Mouse (Mus musculus) B cell, adult 2 months (primary cell): Measurements from ENCODE around the gene Fpgs.
A peak's percentile ranks its signal among the peaks of the same experiment; 100 is the strongest.

Source experiments
- DNase-seq, 2 experiments: peaks; one replicate each; pipeline ENCODE4 v3.0.0; 2022

The Fpgs gene

GRCm38 (mm10) chr2:32693823-32694411, 10.0 kb downstream of the Fpgs start:
- peak; percentile 95 for DNase-seq

- no peak for DNase-seq
Observed at GRCm38 (mm10) chr2:32693282-32693681, 10.7 kb downstream of the Fpgs start.

GRCm38 (mm10) chr2:32692496-32692895, 11.4 kb downstream of the Fpgs start:
- no peak for DNase-seq

- no peak for DNase-seq
Observed at GRCm38 (mm10) chr2:32691041-32691440, 12.9 kb downstream of the Fpgs start.

GRCm38 (mm10) chr2:32689420-32689819, 14.5 kb downstream of the Fpgs start:
- DNase-seq, result peak; percentile 95 to 96

GRCm38 (mm10) chr2:32687562-32687961, 16.4 kb downstream of the Fpgs start:
- no peak for DNase-seq

GRCm38 (mm10) chr2:32686640-32687039, 17.3 kb downstream of the Fpgs start:
- no peak for DNase-seq

- no peak for DNase-seq
Observed at GRCm38 (mm10) chr2:32685807-32686206, 18.1 kb downstream of the Fpgs start.

- no peak for DNase-seq
Observed at GRCm38 (mm10) chr2:32684681-32685428, 19.1 kb downstream of the Fpgs start.

- no peak for DNase-seq
Observed at GRCm38 (mm10) chr2:32683701-32684100, 20.2 kb downstream of the Fpgs start.

- DNase-seq, result no peak
Observed at GRCm38 (mm10) chr2:32682721-32683417, 21.1 kb downstream of the Fpgs start.

GRCm38 (mm10) chr2:32681754-32682153, 22.2 kb downstream of the Fpgs start:
- no peak for DNase-seq

- no peak for DNase-seq
Observed at GRCm38 (mm10) chr2:32680961-32681650, 22.8 kb downstream of the Fpgs start.

- DNase-seq, result no peak
Observed at GRCm38 (mm10) chr2:32680051-32680451, 23.9 kb downstream of the Fpgs start.

- no peak for DNase-seq
Observed at GRCm38 (mm10) chr2:32677683-32678082, 26.3 kb downstream of the Fpgs start.

GRCm38 (mm10) chr2:32676821-32677220, 27.1 kb downstream of the Fpgs start:
- DNase-seq, result peak in 1 of 2 experiments; percentile 12

- DNase-seq, result no peak
Observed at GRCm38 (mm10) chr2:32673176-32673917, 30.6 kb downstream of the Fpgs start.

GRCm38 (mm10) chr2:32671907-32672595, 31.9 kb downstream of the Fpgs start:
- no peak for DNase-seq

- no peak for DNase-seq
Observed at GRCm38 (mm10) chr2:32671147-32671546, 32.8 kb downstream of the Fpgs start.

GRCm38 (mm10) chr2:32669876-32670275, 34.1 kb downstream of the Fpgs start:
- no peak for DNase-seq

- no peak for DNase-seq
Observed at GRCm38 (mm10) chr2:32668176-32668575, 35.8 kb downstream of the Fpgs start.

- DNase-seq, result no peak
Observed at GRCm38 (mm10) chr2:32667775-32668174, 36.2 kb downstream of the Fpgs start.
